Mouse (Mus musculus): ENCODE data around the gene Atox1.

DNA sequence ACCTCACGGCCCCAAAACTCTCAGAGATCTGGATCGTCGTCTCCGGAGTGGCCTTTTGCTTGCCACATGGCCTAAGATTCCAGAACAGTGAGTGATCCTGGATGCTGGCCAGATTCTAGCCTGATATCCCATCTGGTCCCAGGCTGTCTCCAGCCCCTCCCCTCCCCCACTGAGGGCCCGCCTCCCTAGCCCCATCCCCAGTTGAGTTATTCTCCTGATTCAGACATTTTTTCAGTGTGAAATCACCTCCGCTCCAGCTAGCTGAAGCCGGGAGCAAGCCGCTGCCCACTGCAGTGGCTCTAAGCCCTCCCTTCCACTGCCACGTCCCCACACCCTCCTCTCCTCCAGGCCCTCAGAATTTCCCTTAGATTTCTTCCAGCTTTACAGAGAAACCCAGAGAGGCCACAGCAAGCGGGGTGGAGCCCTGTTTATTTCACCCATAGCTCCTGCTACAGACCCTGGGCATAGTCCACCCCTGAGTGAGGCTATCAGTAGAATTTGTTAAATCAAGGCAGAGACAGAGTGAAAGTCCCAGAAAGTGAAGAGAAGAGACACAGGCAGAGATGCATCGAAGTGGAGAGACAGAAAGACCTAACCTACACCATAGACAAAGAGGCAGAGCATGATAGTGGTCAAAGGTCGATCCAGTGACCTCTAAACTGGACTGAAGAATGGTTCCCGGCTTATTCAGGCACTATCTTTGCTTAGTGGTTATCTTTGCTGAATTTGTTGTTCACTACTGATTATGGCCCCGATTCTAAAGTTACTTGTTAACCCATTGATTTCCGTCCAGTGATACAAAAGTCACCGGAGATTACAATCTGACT is 32.6 kb downstream of the Atox1 start:
- TF ChIP-seq POLR2A (IDR thresholded peaks at IDR 0.05; ENCODE audit: low read depth, low read length) (peak; percentile 59), CTCF (IDR thresholded peaks at IDR 0.05; ENCODE audit: borderline replicate concordance, insufficient read depth, low read length) (no peak)

All from embryonic fibroblast, embryonic 13.5 days (primary cell).